Mouse (Mus musculus) G1E (cell line): ENCODE measurements around the gene 9430038I01Rik.

Experiments used
- CTCF ChIP-seq: IDR thresholded peaks from 2 replicates; pipeline ENCODE4 v1.5.1; 2012; ENCODE audit warnings: low read depth, low read length, inconsistent platforms, mixed read lengths
- GATA1 ChIP-seq: IDR thresholded peaks from 2 replicates; pipeline ENCODE4 v1.6.1; 2012; ENCODE audit warnings: borderline replicate concordance, low read length, inconsistent platforms, mixed read lengths
- TAL1 ChIP-seq: conservative IDR thresholded peaks from 2 replicates; pipeline ENCODE4 v1.6.1; 2012; ENCODE audit warnings: low read depth, low read length, inconsistent platforms, mixed read lengths

DNA sequence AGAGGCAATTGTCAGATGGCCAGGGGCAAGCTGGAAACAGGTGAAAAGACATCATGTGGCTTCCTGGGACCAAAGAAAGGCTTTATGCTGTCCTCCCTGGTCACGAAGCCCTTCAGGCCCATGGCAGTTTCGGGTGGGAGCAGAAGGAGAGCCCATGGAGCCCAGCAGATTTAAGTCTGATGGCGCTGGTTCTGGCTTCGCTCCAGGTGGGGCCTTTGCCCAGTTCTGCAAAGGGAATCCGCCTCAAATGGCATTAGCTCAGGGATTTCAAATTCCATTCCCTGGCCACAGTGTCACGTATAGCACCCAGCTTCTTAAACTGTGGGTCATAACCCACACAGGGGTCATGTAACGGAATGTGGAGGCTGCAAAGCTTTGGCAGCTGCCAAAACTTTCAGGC is 63.7 kb downstream of the 9430038I01Rik start:
- TF ChIP-seq CTCF = no peak
- TF ChIP-seq GATA1 = no peak
- no peak for TF ChIP-seq TAL1
